Mouse (Mus musculus) cerebellum, postnatal 25 days (tissue): ENCODE measurements around the gene Scamp1.

Experiments
- DNase-seq, 2 experiments: peaks; one replicate each; pipeline ENCODE4 v3.0.0; 2021; ENCODE audit warnings: mixed read lengths in 2 of 2

Gene Scamp1

GRCm38 (mm10) chr13:94212716-94213115, 72.9 kb downstream of the Scamp1 start:
- peak in 1 of 2 experiments; percentile 45 for DNase-seq

DNA sequence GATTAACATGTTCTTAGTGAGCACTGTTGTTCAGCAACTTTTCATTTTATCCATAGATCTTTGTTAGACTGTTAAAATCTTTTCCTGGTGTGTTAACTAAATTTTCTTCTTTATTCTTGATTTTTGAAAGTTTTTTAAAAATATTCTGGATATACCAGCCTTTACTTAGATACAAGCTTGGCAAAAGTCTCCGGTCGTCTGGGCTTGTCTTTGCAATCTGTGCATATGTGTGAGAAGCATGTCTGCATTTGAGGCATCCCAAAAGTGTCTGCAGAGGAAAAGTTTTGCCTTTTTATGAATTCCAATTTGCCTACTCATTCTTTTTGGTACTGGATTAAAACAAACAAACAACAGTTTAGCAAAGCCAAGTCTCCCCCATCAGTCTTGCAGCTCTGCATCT, 73.5 kb downstream of the Scamp1 start:
- no peak for DNase-seq

DNA sequence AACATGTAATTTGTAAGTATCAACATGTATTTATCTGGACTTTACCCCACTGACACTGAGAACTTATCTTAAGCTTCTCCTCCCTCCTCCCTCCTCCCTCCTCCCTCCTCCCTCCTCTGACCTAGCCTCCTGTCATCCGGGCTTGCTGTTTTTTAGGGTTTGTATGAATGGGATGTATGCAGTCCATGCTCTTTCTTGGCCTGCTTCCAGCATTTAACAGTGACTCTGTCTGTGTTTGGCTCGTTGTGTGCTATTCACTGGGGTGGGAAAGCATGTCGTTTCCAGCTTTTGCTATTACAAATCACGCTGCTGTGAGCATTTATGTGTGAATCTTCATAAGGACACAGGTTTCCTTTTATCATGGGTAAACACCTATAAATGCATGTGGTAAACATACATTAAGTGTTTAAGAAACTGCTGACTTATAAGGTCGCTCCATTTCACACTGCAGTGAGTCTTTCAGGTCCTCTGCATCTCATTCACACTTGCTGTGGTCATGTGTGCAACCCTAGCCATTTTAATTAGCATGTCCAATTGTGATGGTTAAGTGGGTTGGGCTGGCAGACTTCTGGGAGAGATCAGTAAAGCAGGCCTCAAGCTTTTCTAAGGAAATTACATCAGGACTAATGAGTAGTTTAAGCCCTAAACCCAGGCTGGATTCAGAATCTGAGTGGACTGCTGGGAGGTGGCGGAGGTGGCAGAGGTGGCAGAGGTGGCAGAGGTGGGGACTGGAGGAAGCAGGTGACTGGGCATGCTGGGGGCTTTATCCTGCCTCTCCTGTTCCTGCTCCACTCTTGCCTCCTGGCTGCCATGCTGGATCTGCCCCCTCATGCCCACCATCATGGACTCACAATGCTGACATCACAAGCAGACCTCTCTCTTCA, 74.2 kb downstream of the Scamp1 start:
- DNase-seq = no peak

- no peak for DNase-seq
Measured at GRCm38 (mm10) chr13:94208892-94209291, 76.8 kb downstream of the Scamp1 start.

DNA sequence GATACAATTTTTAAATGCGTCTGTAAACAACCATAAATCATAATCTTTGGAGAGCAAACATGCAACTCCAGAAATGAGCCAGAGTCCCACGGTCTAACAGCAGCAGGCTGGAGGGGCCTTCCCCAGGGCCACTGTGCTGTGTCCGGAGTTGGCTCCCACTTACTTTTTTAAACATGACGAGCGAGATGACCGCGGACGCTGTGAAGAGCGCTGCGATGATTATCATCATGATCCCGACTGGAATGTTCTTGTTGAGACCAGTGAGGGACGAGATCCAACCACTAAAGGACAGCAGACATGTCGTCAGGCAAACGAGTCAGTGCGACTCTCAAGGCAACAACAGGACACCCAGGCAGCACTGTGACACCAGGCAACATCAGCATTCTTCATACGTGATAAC, 77.7 kb downstream of the Scamp1 start:
- DNase-seq = no peak

DNA sequence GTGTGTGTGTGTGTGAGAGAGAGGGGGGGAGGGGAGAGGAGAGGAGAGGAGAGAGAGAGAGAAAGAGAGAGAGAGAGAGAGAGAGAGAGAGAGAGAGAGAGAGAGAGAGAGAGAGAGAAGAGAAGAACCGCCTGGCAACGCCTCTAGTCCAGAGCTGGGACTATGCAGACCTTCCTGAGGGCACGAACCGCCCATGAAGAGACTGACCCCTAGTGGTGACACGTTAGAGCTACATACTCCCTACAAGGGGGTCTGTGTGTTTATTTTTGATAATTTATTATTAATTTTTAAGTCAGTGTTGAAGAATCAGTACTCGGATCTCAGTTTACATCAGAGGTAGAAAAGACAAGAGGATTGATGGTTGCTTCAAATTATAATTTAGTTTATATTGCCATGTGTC, 80.4 kb downstream of the Scamp1 start:
- DNase-seq = peak; percentile 43 to 74

DNA sequence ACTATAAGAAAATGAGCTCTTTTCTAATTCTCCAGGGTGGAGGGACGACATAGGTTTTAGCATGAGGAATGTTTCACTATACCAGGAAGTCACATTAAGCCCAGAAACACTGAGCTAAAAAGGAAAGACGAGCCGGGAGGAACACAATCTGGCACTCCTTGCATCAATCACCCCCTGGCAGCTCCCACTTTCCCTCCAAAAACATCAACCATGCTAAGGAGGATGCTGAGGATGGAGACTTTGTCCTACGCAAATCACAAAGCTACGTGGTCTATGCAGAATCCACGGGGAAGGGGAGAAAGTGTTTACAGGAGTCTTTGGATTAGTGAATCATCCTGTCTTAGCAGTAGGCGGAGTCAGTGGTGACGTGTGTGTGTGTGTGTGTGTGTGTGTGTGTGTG, 85.8 kb downstream of the Scamp1 start:
- no peak for DNase-seq

DNA sequence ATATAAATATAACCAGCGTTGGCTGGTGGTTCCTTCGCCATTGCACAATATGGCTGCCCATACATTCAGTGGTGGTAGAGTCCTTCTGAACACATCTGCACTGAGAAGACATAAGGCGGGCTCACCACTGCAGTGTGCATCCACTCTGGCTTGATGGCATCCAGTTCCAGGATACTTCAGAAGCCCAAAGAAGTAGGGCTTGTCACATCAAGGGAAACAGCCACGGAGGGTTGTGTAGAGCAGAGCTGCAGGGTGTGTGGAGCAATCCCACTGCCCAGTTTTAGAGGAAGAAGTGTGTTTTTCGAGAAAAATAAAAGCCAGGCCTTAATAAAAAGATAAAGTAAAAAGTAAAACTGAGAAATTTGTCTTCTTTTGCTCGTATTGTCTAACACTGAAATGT, 87.0 kb downstream of the Scamp1 start:
- DNase-seq = no peak

- DNase-seq = no peak
Measured at GRCm38 (mm10) chr13:94193227-94193626, 92.4 kb downstream of the Scamp1 start.

DNA sequence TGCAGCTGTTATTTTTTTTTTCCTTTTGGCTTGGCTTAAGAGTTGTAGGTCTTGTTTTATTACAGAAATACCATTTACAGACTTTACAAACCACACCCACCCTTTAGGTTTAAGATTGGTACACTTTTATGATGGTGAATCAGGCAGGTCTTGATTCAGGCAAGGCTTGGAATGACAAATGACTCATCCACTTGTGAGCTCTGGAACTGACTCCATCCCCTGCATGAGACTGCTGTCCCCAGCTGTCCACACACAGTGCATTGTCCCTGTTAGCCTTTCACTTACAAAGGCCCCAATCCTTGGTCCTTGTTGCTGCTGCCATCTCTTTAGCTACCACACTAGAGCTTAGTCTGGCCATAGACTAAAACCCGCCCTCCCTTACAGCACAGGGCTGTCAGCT, 95.3 kb downstream of the Scamp1 start:
- no peak for DNase-seq

DNA sequence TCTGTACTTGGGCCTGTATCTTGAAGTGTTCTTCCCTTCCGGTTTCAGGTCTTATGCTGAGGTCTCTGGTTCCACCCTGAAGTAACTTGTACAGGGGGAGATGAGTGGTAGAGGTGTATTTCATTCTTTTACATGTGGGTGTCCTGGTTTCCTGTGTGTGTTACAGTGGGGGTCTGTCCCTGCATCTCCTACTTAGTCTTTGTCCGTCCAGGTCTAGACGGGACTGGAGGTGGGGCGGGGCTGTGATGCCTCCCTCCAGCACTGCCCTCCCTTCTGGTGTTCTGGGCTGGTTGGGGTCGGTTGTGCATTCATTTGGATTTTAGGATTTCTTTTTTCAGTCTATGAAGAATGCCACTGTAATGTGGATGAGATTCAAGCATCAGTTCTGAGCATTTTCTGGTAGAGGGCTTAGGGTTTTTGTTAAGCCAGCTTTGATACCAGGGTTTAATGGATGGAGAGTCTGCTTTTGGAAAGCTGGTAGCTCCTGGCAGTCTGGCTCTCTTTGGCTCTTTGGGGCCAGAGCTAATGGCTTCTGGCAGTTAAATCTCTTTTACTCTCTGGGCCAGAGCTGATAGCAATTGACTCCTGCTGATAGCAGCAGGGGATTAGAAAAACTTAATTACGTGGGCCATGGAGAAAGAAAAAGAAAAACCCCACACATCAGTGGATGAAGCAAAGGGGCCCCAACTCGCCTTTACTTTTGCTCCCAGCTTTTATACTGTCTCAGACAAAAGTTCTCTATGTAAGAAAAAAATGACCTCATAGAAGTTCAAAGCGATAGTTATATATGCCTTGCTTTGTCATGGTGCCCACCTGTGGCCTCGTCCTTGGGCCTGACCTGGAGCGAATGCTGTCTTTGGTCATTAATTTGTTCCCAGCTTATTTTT, 97.2 kb downstream of the Scamp1 start:
- DNase-seq = no peak

GRCm38 (mm10) chr13:94185631-94186030, 100.0 kb downstream of the Scamp1 start:
- DNase-seq = no peak

- no peak for DNase-seq
Measured at GRCm38 (mm10) chr13:94184726-94185456, 100.8 kb downstream of the Scamp1 start.

DNA sequence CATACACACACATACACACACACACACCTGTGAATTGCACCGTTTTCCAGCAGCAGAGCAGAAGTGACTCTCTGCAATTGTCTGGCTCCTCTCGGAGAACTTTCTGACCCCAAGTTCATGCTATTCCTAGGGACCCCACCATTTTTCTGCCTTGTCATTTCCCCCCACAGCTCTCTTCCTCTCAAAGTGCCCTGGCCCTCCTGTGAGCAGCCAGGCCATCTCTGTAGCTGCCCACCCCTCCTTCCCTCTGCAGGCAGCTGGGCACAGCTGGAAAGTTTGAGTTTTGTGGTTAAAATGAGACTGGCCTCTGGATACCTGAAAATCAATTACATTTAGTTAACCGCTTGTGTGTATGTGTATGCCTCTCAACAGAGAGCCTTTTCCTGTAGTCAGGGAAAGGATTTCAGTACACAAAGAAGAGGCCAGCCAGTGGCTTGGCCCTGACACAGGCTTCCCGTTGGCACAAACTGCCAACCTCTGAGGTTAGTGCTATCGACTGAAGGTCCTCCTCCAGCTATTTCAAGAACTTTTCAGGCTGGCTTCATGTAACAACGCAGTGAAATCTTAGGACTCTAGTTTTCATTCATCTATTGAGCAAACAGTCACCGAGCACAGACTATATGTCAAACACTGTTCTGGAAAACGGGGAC, 102.2 kb downstream of the Scamp1 start:
- DNase-seq = no peak

- no peak for DNase-seq
Measured at GRCm38 (mm10) chr13:94182026-94182425, 103.6 kb downstream of the Scamp1 start.

GRCm38 (mm10) chr13:94180477-94181420, 104.9 kb downstream of the Scamp1 start:
- no peak for DNase-seq

GRCm38 (mm10) chr13:94178401-94179040, 107.1 kb downstream of the Scamp1 start:
- peak; percentile 85 to 88 for DNase-seq

DNA sequence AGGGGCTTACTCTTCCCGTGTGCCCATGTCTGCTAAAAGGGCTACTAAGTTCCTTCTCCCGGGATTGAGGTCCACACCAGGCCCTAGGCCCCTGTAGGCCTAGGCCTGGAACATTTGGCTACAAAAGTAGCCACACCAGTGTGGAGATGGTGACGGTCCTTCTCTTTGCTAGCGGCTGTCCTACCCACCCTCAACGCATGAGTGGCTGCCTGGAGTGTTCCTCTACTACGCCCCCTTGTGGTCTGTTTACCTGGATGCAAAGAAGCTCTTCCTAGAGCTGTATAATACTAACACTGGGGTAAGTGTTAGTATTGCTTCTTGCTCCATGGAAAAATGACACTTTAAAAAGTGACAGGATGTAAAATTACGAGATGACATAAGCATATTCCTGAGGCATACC, 108.5 kb downstream of the Scamp1 start:
- DNase-seq = peak; percentile 44 to 65

- peak; percentile 49 to 56 for DNase-seq
Measured at GRCm38 (mm10) chr13:94175379-94176050, 110.1 kb downstream of the Scamp1 start.
